Mouse (Mus musculus) neural tube, embryonic 13.5 days (tissue): ENCODE results near the gene Actl6b. TPM values are rescaled to one million over a fixed set of nuclear protein-coding genes. Genes with fewer than 3 reads are reported as not detected.

Experiments
- ATAC-seq: fragments of 200-750 bp; cut with Nextera tagmentation; 2 replicates; pipeline ENCODE4 v1.8.0; 2017; ENCODE audit warnings: low read depth, mild to moderate bottlenecking, moderate TSS enrichment, moderate library complexity
- H3K27ac ChIP-seq: fragments of 300-500 bp; sonication (generic); replicated peaks from 2 replicates; pipeline ENCODE4 v1.5.1; 2015; ENCODE audit warnings: moderate library complexity, mild to moderate bottlenecking, inconsistent platforms
- H3K27me3 ChIP-seq: fragments of 300-500 bp; sonication (generic); 2 replicates; pipeline ENCODE4 v1.6.1; 2015; ENCODE audit warnings: mild to moderate bottlenecking, inconsistent platforms
- H3K36me3 ChIP-seq: fragments of 300-500 bp; sonication (generic); 2 replicates; pipeline ENCODE4 v1.6.1; 2015; ENCODE audit warnings: mild to moderate bottlenecking, inconsistent platforms
- H3K4me1 ChIP-seq: fragments of 300-500 bp; sonication (generic); replicated peaks from 2 replicates; pipeline ENCODE4 v1.6.1; 2015; ENCODE audit warnings: inconsistent platforms
- H3K4me2 ChIP-seq: fragments of 300-500 bp; sonication (generic); 2 replicates; pipeline ENCODE4 v1.6.1; 2015; ENCODE audit warnings: inconsistent platforms, mild to moderate bottlenecking, moderate library complexity
- H3K4me3 ChIP-seq: fragments of 300-500 bp; sonication (generic); 2 replicates; pipeline ENCODE4 v1.5.1; 2015; ENCODE audit warnings: mild to moderate bottlenecking, inconsistent platforms
- H3K9ac ChIP-seq: fragments of 300-500 bp; sonication (generic); 2 replicates; pipeline ENCODE4 v1.6.1; 2015; ENCODE audit warnings: moderate library complexity, mild to moderate bottlenecking, inconsistent platforms
- H3K9me3 ChIP-seq: fragments of 300-500 bp; sonication (generic); 2 replicates; pipeline ENCODE4 v1.6.1; 2016; ENCODE audit warnings: inconsistent platforms
- WGBS: fragments of 180-500 bp; shearing (Covaris S2); methylation state at CpG from one replicate; pipeline ENCODE4 v1.1.7; 2015; 5-methylcytosine and 5-hydroxymethylcytosine counted together
- polyA plus RNA-seq: library from polyadenylated mRNA; unstranded; fragments of >200 nt; fragmentation: Nextera tagmentation; extraction: Ambion mirVana; gene quantifications from 2 replicates; pipeline ENCODE4 v1.2.1, GENCODE M21; 2015

Gene Actl6b
- polyA plus RNA-seq, 1 experiment from 2014 or later: 222 TPM

DNA sequence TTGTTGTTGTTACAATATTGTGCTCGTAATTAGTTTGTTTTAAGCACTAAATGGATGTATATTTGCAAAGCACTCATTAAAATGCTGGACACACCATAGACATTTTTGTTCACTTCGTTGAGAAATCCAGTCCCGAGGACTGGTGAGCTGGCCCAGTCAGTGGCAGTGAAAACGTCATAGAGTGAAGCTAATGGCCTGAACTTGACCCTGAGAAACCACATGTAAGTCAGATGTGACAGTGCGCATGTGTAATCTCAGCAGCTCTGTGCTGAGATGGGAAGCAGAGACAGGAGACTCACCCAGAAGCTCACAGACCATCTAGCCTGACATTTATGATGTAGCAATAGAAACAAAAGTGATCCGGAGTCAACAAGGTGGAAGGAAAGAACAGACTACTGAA is 8.4 kb upstream of the Actl6b start:
- H3K9me3 ChIP-seq: no peaks in the 10 kb centered on the region
- 0 out of 2 replicates have a peak overlapping the region, but pooled peaks have one; percentile 5 for H3K9ac ChIP-seq
- H3K4me2 ChIP-seq: no peak overlapping the region
- no peaks in the 10 kb centered on the region for H3K4me1 ChIP-seq
- peaks cover 2% of the 10 kb centered on the region; the same call in 1 of the 2 replicates for H3K27me3 ChIP-seq
- H3K36me3 ChIP-seq: no peaks in the 10 kb centered on the region
- H3K27ac ChIP-seq: no peak overlapping the region
- 61% methylated on average over 6 of the region's 6 CpGs for WGBS
- ATAC-seq: no peak
- no peak overlapping the region for H3K4me3 ChIP-seq

DNA sequence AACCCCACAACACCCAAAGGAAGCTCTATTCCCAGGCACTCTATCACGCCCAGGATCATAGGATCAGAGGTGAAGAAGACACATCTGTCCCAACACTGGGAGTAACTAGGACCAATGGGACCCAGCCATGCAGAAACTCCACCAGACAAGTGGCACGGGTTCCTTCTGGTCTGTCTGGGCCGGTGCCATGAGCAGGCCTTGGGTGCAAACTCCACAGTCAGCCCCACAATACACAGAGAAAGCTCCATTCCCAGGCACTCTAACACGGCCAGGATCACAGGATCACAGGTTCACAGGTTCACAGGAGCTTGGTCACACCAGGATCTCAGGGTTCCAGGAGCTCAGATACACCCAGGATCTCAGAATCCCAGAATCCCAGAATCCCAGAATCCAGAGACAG is 7.7 kb upstream of the Actl6b start:
- Histone ChIP-seq H3K9me3 (no peaks in the 10 kb centered on the region), H3K4me2 (no peak overlapping the region), H3K4me3 (no peak overlapping the region), H3K27me3 (peaks cover 2% of the 10 kb centered on the region; the same call in 1 of the 2 replicates), H3K27ac (no peak overlapping the region), H3K4me1 (no peaks in the 10 kb centered on the region), H3K36me3 (no peaks in the 10 kb centered on the region), H3K9ac (no peak overlapping the region)
- no peak for ATAC-seq
- 80% methylated on average over 4 of the region's 4 CpGs for WGBS

DNA sequence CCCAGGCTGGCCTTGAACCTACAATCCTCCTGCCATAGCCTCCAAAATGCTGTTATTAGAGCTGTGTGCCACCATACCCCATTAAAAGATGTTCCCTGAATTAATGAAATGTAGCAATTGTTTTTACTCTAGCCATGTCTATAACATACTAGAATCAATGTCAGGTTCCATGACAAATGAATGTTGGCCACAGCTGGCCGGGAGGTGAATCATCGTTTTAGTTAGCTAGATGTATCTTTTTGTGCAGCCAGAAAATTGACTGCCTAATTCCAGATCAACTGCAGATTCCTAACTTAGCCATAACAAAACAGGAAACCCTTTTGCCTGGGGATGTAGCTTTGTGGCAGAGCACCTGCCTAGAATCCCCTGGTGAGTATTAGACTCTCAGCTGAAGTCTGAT is 3.5 kb upstream of the Actl6b start:
- H3K27ac ChIP-seq: no peak overlapping the region
- no peaks in the 10 kb centered on the region for H3K9me3 ChIP-seq
- H3K4me1 ChIP-seq: peaks cover 19% of the 10 kb centered on the region
- no peaks in the 10 kb centered on the region for H3K36me3 ChIP-seq
- H3K27me3 ChIP-seq: peaks cover 7% of the 10 kb centered on the region; the same call in 1 of the 2 replicates
- H3K4me3 ChIP-seq: no peak overlapping the region
- no peak overlapping the region for H3K4me2 ChIP-seq
- 85% methylated on average over 2 of the region's 2 CpGs for WGBS
- H3K9ac ChIP-seq: no peak overlapping the region
- ATAC-seq: no peak

DNA sequence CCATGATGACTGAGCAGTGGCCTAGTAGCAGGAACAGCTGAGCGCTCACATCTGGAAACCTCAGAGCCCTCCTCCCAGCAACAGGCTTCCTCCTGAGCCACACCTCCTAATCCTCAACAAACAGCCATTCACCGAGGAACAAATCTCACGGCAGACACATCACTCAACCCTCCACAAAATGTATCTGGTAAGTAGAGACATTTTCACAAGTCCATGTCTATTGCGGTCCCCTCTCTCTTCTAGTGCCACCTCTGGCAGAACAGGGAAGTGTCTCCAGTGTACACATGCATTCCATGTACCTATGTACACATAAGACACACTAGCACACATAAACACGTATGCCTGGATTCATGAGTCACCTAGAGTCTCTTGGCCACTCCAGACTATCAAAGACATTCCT is 2.2 kb upstream of the Actl6b start:
- no peak for ATAC-seq
- no peak overlapping the region for H3K4me3 ChIP-seq
- H3K36me3 ChIP-seq: no peaks in the 10 kb centered on the region
- H3K9ac ChIP-seq: no peak overlapping the region
- no peaks in the 10 kb centered on the region for H3K9me3 ChIP-seq
- peaks cover 27% of the 10 kb centered on the region for H3K4me1 ChIP-seq
- H3K27me3 ChIP-seq: peaks cover 4% of the 10 kb centered on the region; the same call in 1 of the 2 replicates
- no peak overlapping the region for H3K27ac ChIP-seq
- 81% methylated on average over 5 of the region's 5 CpGs for WGBS
- H3K4me2 ChIP-seq: no peak overlapping the region

DNA sequence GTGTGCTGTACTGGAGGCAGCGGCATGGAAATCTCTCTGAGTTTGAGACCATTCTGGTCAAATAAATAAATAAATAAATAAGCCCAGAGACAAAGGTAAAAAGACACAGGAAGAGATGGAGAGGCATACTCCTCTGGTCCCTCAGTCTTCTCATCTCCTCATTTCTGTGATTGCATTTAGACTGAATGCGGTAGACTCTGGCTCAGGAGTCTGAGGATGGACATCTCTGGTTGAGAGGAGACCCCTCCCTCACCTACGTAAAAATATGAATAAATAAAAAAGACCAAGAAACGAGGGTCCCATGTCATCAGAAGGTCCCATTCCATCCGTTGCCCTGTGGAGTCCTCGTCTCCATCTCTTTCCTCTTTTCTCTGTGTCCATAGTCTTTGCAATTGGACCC is 317 bp upstream of the Actl6b start:
- 23% methylated on average over 6 of the region's 6 CpGs for WGBS

DNA sequence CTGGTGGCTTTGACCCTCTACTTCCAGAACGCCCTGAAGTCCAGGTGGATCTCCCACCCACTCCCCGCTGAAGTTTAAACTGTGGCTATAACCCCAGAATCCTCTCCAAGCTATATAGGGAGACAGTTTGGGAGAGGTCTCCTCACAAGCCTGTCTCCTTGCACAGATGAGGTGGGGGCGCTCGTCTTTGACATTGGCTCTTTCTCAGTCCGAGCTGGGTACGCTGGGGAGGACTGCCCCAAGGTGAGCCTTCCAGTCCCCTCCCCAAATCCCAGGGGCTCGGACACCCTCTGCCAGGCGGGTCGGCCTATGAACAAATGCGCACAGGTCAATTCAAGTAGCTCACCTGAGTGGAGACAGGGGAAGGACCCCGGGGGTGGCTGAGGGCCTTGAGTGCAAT is 581 bp downstream of the Actl6b start:
- Histone ChIP-seq H3K4me2 (peak overlapping the region; percentile 69), H3K9ac (peak overlapping the region; percentile 89), H3K36me3 (no peaks in the 10 kb centered on the region), H3K27ac (peak overlapping the region; percentile 83), H3K27me3 (peaks cover 4% of the 10 kb centered on the region), H3K4me3 (peak overlapping the region; percentile 68), H3K4me1 (peaks cover 27% of the 10 kb centered on the region), H3K9me3 (no peaks in the 10 kb centered on the region)
- ATAC-seq: peak; percentile 54
- 48% methylated on average over 11 of the region's 11 CpGs for WGBS

More for the DNA sequence above, 317 bp upstream of the Actl6b start:
- peak overlapping the region; percentile 68 for H3K4me3 ChIP-seq
- H3K36me3 ChIP-seq: no peaks in the 10 kb centered on the region
- peaks cover 27% of the 10 kb centered on the region for H3K4me1 ChIP-seq
- H3K27ac ChIP-seq: peak overlapping the region; percentile 83
- ATAC-seq: peak; percentile 75
- H3K27me3 ChIP-seq: peaks cover 4% of the 10 kb centered on the region; the same call in 1 of the 2 replicates
- H3K9me3 ChIP-seq: no peaks in the 10 kb centered on the region
- peak overlapping the region; percentile 69 for H3K4me2 ChIP-seq
- peak overlapping the region; percentile 89 for H3K9ac ChIP-seq

DNA sequence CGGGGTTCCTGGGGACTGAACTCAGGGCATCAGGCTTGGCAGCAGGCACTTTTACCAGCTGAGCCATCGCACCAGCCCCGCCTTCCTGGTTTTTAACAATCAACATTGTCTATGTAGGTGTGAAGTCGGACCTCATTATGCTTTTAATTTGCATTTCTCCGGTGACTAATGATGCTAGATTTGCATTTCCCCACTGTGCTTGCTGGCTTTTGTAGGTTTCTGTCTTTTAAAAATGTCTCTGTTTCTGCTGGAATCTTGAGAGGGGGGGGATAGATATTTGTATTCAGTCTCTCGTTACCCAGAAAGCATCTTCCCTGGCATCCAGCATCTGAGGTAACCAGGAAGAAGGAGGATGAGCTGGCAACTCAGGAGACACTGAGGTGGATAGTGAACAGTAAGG is 8.2 kb downstream of the Actl6b start:
- H3K4me2 ChIP-seq: no peak overlapping the region
- H3K4me1 ChIP-seq: no peaks in the 10 kb centered on the region
- no peaks in the 10 kb centered on the region; the same call in 1 of the 2 replicates for H3K27me3 ChIP-seq
- no peak for ATAC-seq
- peaks cover 28% of the 10 kb centered on the region for H3K36me3 ChIP-seq
- H3K27ac ChIP-seq: no peak overlapping the region
- no peak overlapping the region for H3K9ac ChIP-seq
- no peaks in the 10 kb centered on the region for H3K9me3 ChIP-seq
- no peak overlapping the region for H3K4me3 ChIP-seq
- WGBS: 61% methylated on average over 6 of the region's 6 CpGs

DNA sequence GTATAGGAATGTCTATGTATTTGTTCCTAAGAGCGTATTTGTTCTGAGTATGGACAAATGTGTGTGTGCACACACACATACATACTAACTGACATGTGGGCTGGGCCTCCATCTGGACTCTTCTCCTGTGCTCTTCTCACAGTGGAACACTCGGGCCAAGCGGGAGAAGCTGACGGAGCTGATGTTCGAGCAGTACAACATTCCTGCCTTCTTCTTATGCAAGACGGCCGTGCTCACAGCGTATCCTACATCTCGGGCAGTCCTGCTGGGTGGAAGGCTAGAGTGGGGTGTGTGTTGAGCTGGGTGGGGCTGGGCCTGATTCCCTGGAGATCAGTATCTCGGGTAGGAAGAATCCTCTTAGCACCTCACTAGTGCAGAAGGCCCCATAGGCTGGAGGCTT is 9.6 kb downstream of the Actl6b start:
- Histone ChIP-seq H3K36me3 (peaks cover 40% of the 10 kb centered on the region), H3K27ac (no peak overlapping the region), H3K4me3 (no peak overlapping the region), H3K27me3 (no peaks in the 10 kb centered on the region; the same call in 1 of the 2 replicates), H3K9ac (no peak overlapping the region), H3K9me3 (no peaks in the 10 kb centered on the region), H3K4me1 (no peaks in the 10 kb centered on the region), H3K4me2 (no peak overlapping the region)
- ATAC-seq: no peak
- WGBS: 79% methylated on average over 10 of the region's 10 CpGs

DNA sequence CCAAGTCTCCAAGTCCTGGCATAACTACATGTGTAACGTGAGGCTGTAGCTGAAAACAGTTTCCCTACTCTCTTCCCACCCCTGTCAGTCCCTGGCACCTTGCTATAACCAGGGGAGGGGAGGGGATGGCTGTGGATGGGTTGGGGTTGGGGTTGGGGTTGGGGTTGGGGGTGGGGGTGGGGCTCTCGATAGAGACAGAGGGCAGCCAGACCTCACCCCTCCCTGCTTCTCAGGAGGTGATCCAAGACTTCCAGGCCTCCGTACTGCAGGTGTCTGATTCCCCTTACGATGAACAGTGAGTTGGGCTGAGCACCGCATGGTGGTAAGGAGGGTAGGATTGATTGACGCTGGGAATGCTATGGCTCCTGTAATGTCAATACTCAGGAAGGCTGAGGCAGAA is 12.4 kb downstream of the Actl6b start:
- no peaks in the 10 kb centered on the region for H3K27me3 ChIP-seq
- no peak overlapping the region for H3K4me3 ChIP-seq
- H3K27ac ChIP-seq: no peak overlapping the region
- no peak overlapping the region for H3K4me2 ChIP-seq
- no peak overlapping the region for H3K9ac ChIP-seq
- H3K4me1 ChIP-seq: no peaks in the 10 kb centered on the region
- WGBS: 71% methylated on average over 6 of the region's 6 CpGs
- no peak for ATAC-seq
- peaks cover 36% of the 10 kb centered on the region for H3K36me3 ChIP-seq
- no peaks in the 10 kb centered on the region for H3K9me3 ChIP-seq

DNA sequence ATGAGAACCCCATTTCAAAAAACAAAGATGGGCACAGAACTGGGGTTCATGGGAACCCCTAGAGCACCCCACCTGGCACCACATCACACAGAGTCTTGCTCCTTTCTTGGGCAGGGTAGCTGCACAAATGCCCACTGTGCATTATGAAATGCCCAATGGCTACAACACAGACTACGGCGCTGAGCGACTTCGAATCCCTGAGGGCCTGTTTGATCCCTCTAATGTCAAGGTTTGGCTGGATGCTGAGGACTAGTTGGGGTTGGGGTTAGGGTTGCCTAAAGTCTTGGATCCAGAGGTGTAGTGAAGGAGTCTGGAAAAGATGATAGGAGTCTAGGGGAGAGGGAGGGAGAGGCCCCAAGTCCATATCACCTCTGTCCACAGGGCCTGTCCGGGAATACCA is 13.1 kb downstream of the Actl6b start:
- ATAC-seq: no peak
- WGBS: 94% methylated on average over 5 of the region's 5 CpGs
- H3K27ac ChIP-seq: no peak overlapping the region

DNA sequence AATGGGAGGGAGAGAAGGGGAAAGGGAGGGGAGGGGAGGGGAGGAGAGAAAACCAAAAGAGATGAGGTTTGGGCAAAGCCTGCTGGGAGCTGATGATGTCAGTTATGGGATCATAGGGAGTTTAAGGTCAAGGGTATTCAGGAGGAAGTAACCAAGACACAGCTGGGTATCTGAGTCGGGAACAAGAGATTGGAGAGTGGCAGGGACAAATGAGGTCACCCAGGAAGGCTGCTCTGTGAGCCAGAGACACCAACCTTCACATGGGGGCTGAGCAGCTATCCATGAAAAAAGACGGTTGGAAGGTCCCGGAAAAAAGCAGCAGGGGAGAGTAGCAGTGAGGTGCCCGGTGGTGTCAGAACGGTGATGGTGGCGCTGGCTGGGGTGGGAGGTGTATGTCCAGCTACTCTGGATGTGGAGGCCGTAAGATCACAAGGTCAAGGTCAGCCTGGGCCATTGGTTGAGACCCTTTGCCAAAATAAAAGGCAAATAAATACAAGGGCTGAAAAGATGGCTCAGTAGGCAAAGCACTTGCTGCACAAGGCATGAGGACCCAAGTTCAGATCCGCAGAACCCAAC is 15.0 kb downstream of the Actl6b start:
- H3K27ac ChIP-seq: no peak overlapping the region
- peaks cover 36% of the 10 kb centered on the region for H3K36me3 ChIP-seq
- no peaks in the 10 kb centered on the region for H3K9me3 ChIP-seq
- WGBS: 83% methylated on average over 8 of the region's 8 CpGs
- no peaks in the 10 kb centered on the region for H3K4me1 ChIP-seq
- ATAC-seq: no peak
- H3K4me2 ChIP-seq: no peak overlapping the region
- peaks cover 6% of the 10 kb centered on the region; the same call in 1 of the 2 replicates for H3K27me3 ChIP-seq
- H3K4me3 ChIP-seq: no peak overlapping the region
- no peak overlapping the region for H3K9ac ChIP-seq

More for the DNA sequence above, 13.1 kb downstream of the Actl6b start:
- H3K4me2 ChIP-seq: no peak overlapping the region
- no peaks in the 10 kb centered on the region for H3K9me3 ChIP-seq
- peaks cover 36% of the 10 kb centered on the region for H3K36me3 ChIP-seq
- H3K4me3 ChIP-seq: no peak overlapping the region
- H3K9ac ChIP-seq: no peak overlapping the region
- no peaks in the 10 kb centered on the region for H3K27me3 ChIP-seq
- H3K4me1 ChIP-seq: no peaks in the 10 kb centered on the region

DNA sequence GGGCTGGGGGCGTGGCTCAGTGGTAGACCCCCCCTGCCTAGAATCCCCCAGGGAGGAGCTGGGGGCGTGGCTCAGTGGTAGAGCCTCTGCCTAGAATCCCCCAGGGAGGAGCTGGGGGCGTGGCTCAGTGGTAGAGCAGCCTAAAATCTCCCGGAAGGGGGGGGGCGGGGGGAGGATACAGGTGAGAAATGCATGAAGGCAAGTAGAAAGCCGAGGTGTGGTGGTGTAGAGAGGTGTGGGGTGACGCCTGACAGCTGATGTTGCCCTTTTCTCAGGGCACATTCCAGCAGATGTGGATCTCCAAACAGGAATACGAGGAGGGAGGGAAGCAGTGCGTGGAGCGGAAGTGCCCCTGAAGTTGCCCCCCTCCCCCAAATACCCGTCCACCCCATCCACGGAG is 15.7 kb downstream of the Actl6b start:
- Histone ChIP-seq H3K36me3 (peaks cover 36% of the 10 kb centered on the region), H3K9ac (no peak overlapping the region), H3K4me1 (no peaks in the 10 kb centered on the region), H3K4me2 (no peak overlapping the region), H3K27ac (no peak overlapping the region), H3K27me3 (peaks cover 6% of the 10 kb centered on the region; the same call in 1 of the 2 replicates), H3K4me3 (no peak overlapping the region), H3K9me3 (no peaks in the 10 kb centered on the region)
- no peak for ATAC-seq
- 75% methylated on average over 12 of the region's 12 CpGs for WGBS

DNA sequence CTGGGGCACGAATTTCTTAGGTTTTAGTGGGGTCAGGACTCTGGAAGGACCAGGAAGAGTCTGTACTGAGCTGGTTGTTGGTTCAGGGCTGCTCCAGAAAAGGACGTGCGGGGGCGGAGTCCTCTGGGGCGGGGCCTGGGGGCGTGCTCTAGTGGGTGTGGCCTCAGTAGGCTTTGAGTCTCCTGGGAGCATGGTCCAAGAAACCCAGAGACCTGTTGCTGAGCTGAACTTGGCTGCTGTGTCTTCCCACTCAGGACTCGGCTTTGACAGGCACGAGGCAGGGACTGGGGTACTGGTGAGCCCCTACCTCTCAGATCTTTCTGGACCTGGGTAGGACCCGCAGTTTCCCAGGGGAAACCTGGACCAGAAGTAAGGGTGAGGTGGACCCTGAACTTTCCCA is 16.3 kb downstream of the Actl6b start, which contains the start of gene Tfr2:
TSS of gene Tfr2 (plus strand) at position 176 of the 400 bp plus-strand sequence.
- Histone ChIP-seq H3K27me3 (peaks cover 6% of the 10 kb centered on the region; the same call in 1 of the 2 replicates), H3K36me3 (peaks cover 31% of the 10 kb centered on the region), H3K9me3 (no peaks in the 10 kb centered on the region), H3K9ac (no peak within 1 kb of the TSS), H3K4me2 (no peak within 1 kb of the TSS), H3K4me1 (0 out of 2 replicates have a peak, but pooled peaks cover 5% of the 10 kb centered on the region), H3K4me3 (no peak within 1 kb of the TSS), H3K27ac (no peak within 1 kb of the TSS)
- WGBS: 30% methylated on average over 9 of the region's 9 CpGs
- no peak for ATAC-seq
